Mouse (Mus musculus): ENCODE data around the gene Nxph3.
"Not testable (repeated sequence)": the region's sequence is repeated elsewhere in the genome, so short reads cannot be mapped to it uniquely, and the experiment has no call there.

Nxph3 gene

DNA sequence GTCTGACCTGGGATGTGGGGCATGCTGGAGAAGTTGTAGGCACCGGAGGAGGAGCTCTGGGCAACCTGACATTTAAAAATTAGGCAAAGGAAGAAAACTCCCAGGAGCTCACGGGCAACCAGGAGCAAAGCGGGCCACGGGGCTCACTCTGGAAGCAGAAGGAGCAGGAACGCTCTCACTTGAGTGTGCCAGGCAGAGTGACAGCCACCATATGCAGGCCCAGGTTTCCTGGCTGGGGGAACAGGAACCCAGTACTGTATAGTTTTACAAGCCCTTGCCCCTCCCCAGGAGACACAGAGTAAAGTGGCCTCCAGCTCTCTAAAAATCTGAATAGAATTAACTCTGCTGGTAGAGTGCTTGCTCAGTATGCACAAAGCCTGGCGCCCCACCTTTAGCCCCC is 2.8 kb upstream of the Nxph3 start:
- DNase-seq: no peak

- DNase-seq: no peak
Measured at GRCm38 (mm10) chr11:95516491-95516911, 2.1 kb upstream of the Nxph3 start.

- no peak for DNase-seq
Measured at GRCm38 (mm10) chr11:95515376-95516323, 1.3 kb upstream of the Nxph3 start.

DNA sequence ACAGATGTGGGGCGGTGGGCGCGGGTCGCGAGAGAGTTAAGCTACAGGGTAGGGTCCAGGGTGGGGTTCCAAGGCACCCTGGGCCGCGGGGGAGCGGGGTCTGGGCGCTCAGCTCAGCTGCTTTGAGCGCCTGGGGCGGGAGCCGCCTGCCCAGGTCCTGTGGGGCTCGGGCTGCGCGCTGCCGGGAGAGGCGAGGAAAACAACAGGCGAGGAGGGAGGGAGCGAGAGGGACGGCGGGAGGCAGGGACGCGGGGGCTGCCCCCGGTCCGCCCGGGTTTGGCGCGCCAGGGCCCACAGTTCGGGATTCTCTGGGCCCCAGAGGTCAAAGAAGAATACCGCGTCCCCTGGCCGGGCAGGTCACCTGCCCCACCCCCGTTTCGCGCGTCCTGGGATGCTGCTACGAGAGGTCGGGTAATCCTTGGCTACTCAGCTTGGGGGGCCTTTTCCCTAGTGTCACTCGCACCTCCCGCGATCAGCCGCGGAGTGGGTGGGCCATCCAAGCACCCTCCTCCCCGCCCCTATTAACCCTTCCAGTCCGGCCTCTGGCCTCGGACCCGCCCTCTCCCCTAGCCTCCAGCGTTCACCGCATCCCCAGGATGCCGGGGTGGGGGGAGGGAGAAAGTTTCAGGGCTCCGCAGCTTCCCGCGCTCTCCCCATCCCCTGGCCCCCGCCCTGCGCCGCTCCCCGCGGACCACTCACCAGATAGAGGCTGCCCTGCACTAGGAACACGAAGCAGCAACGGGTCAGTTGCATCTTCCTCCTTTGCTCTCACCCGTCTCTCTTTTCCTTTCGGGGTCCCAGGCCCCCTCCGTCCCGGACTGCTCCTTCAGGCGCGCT is 691 bp downstream of the Nxph3 start:
- peak; percentile 22 for DNase-seq

DNA sequence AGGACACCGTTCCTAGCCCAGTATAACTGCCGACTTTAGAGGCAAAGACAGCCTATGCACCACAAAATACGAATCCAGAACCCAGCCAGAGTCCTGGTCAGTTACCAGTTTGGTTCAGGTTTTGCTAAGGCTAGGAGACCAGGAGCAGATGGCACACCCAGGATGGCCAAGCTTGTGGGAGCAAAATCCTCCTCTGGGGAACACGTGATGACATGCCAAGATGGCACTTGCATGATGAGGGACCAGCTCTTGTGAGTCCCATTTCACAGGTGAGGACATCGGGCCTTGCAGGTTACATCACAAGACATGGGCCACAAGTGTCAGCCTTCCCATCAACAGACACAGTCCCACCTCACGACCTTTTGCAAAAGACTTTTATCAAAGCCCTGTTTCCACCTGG is 2.0 kb downstream of the Nxph3 start:
- DNase-seq: no peak

GRCm38 (mm10) chr11:95511919-95512318 is 2.5 kb downstream of the Nxph3 start:
- no peak for DNase-seq

GRCm38 (mm10) chr11:95510631-95511030 is 3.7 kb downstream of the Nxph3 start:
- no peak for DNase-seq

GRCm38 (mm10) chr11:95509126-95509717 is 5.1 kb downstream of the Nxph3 start:
- peak; percentile 36 for DNase-seq

DNA sequence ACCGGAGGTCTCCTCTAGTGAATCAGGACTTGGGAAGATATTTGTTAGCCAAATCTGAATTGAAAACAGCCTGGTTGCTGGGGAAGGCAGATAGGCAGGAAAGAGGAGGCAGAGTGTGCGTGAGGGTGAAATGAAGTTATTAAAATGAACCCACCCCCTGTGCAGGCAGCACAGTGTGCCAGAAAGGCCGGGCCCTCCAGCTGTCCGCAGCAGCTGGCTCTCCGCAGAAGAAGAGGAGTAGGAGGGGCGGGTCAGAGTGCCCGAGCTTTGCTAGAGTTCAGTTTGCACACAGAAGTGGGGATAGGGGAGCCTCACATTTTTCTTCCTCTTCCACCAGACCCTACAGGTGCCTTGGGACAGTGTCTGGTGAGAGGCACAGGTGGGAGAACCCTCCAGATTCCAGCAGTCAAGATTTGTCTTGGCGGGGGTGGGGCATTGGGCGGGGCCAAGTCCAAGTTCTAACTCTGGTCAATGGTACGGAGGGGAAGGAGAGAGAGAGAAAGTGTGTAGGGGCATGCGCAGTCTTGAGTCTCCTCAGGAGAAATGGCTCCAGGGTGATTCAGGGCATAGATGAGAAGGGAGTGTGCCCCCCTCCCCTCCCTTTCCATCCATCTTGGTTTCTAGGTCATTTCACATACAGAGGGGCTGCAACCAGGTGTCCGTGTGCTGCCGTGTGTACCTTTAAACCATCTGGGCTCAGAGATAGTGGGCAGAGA is 6.0 kb downstream of the Nxph3 start:
- DNase-seq: peak; percentile 62

DNA sequence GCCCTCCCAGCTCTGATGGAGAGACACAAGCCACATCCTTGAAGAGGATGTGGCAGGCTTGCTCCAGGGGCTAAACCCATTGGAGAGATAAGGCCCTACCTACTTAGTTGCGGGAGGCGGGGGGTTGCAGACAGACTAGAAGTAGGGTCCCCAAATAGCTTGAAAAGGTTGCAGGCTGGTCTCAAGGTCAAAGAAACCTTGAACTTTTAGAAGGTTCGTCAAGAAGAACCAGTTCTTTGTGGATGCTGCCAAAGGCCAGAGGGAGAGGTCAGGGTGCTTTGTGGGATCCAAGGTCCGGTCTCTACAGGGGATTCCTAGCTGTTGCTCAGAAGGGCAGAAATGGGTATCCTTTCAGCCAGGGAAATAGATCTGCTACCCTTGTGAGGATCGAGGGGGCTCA is 6.6 kb downstream of the Nxph3 start:
- no peak for DNase-seq

DNA sequence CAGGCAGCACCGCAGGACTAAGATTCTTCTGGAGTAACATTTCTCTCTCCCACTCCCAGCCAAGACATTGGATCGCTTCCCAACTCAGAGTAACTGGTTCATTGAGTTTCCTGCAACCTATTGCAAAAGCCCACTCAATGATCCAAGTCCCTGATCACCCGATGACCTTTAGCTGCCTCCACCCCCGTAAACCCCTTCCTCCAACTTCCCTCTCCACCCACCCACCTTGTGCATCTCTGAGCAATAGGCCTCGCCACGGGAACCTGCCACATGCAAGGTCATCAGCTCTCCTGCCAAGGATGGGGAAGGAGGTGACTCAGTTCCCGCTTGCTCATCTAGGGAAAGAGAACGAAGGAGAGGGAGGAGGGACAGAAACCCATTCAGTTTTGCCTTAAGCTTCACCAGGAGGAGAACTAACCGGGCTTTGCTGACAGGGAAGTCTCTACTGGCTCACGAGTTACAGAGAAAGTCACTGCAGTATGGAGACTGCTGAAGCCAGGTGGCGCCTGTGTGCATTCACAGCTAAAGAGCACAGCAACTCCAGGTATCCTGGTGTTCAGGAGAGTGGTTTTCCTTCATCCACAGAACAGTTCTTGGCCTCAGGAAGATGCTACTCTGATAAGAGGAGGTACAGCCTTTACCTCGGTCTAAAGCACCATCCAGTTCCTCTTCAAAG is 7.2 kb downstream of the Nxph3 start:
- peak; percentile 24 for DNase-seq

- DNase-seq: peak; percentile 41
Measured at GRCm38 (mm10) chr11:95504271-95504731, 10.1 kb downstream of the Nxph3 start.

DNA sequence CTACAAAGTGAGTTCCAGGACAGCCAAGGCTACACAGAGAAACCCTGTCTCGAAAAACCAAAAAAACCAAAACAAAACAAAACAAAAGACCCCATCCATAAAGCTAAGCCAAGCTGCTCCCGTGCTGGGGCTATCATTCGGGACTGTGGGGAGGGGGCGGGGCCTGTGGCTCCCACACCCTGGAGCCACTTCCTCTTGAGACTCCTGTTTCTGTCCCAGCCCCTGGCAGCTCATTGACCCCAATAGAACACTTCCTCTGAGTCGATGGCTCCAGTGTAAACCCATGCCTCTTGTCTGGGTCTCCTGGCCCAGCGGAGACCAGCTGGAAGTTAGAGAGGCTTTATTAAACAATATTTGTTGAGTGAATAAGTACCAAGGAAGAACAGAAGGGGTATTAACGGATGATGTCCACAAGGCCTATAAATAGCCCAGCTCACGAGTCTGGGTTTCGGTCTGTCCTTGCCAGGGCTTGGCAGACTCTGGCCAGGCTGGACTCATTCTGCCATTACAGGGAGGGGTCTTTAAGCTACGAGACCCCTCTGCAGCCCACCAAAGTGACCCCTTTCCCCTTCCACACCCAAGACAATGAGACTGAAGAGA is 10.7 kb downstream of the Nxph3 start:
- DNase-seq: peak; percentile 56

GRCm38 (mm10) chr11:95501826-95502225 is 12.5 kb downstream of the Nxph3 start:
- DNase-seq: not testable (repeated sequence)

- no peak for DNase-seq
Measured at GRCm38 (mm10) chr11:95500836-95501235, 13.5 kb downstream of the Nxph3 start.

GRCm38 (mm10) chr11:95500412-95500811 is 14.0 kb downstream of the Nxph3 start:
- DNase-seq: no peak

- no peak for DNase-seq
Measured at GRCm38 (mm10) chr11:95497921-95498320, 16.4 kb downstream of the Nxph3 start.

GRCm38 (mm10) chr11:95495883-95496282 is 18.5 kb downstream of the Nxph3 start:
- no peak for DNase-seq

- no peak for DNase-seq
Measured at GRCm38 (mm10) chr11:95494374-95494773, 20.0 kb downstream of the Nxph3 start.

- DNase-seq: no peak
Measured at GRCm38 (mm10) chr11:95493950-95494349, 20.4 kb downstream of the Nxph3 start.

- no peak for DNase-seq
Measured at GRCm38 (mm10) chr11:95493010-95493409, 21.4 kb downstream of the Nxph3 start.
